Mouse (Mus musculus) lung, embryonic 15.5 days (tissue): ENCODE measurements around the gene Fermt2. TPM values are rescaled to one million over a fixed set of nuclear protein-coding genes. Genes with fewer than 3 reads are reported as not detected.

Source experiments
- ATAC-seq: fragments of 200-750 bp; cut with Nextera tagmentation; 2 replicates; pipeline ENCODE4 v1.8.0; 2017; ENCODE audit warnings: moderate number of reproducible peaks, borderline replicate concordance; ENCODE audit not compliant: low FRiP score, low TSS enrichment; ENCODE audit errors: extremely low read depth
- H3K27ac ChIP-seq: fragments of 300-500 bp; sonication (generic); 2 replicates; pipeline ENCODE4 v1.5.1; 2015; ENCODE audit warnings: moderate library complexity, mild to moderate bottlenecking, inconsistent platforms
- H3K27me3 ChIP-seq: fragments of 300-500 bp; sonication (generic); 2 replicates; pipeline ENCODE4 v1.6.1; 2015; ENCODE audit warnings: inconsistent platforms
- H3K36me3 ChIP-seq: fragments of 300-500 bp; sonication (generic); 2 replicates; pipeline ENCODE4 v1.6.1; 2015; ENCODE audit warnings: inconsistent platforms
- H3K4me1 ChIP-seq: fragments of 300-500 bp; sonication (generic); 2 replicates; pipeline ENCODE4 v1.6.1; 2015; ENCODE audit warnings: inconsistent platforms
- H3K4me2 ChIP-seq: fragments of 300-500 bp; sonication (generic); 2 replicates; pipeline ENCODE4 v1.6.1; 2015; ENCODE audit warnings: inconsistent platforms, mild to moderate bottlenecking, moderate library complexity
- H3K4me3 ChIP-seq: fragments of 300-500 bp; sonication (generic); 2 replicates; pipeline ENCODE4 v1.5.1; 2015; ENCODE audit warnings: mild to moderate bottlenecking, inconsistent platforms
- H3K9ac ChIP-seq: fragments of 300-500 bp; sonication (generic); 2 replicates; pipeline ENCODE4 v1.6.1; 2015; ENCODE audit warnings: inconsistent platforms
- H3K9me3 ChIP-seq: fragments of 300-500 bp; sonication (generic); 2 replicates; pipeline ENCODE4 v1.6.1; 2016; ENCODE audit warnings: inconsistent platforms
- WGBS: fragments of 180-500 bp; shearing (Covaris S2); methylation state at CpG from one replicate; pipeline ENCODE4 v1.1.7; 2015; 5-methylcytosine and 5-hydroxymethylcytosine counted together
- polyA plus RNA-seq: library from polyadenylated mRNA; unstranded; fragments of >200 nt; fragmentation: Nextera tagmentation; extraction: Ambion mirVana; gene quantifications from 2 replicates; pipeline ENCODE4 v1.2.1, GENCODE M21; 2015

The Fermt2 gene
- polyA plus RNA-seq, 1 experiment from 2014 or later = 239 TPM

- H3K4me3 ChIP-seq = no peak overlapping the region
- H3K36me3 ChIP-seq = peaks cover 76% of the 10 kb centered on the region
- H3K4me2 ChIP-seq = no peak overlapping the region
- no peak overlapping the region for H3K27ac ChIP-seq
- WGBS = 91% methylated on average over 6 of the region's 6 CpGs
- ATAC-seq = no peak
- H3K4me1 ChIP-seq = peaks cover 24% of the 10 kb centered on the region
- no peak overlapping the region for H3K9ac ChIP-seq
- no peaks in the 10 kb centered on the region for H3K27me3 ChIP-seq
- H3K9me3 ChIP-seq = no peaks in the 10 kb centered on the region
These were observed 68.0 kb downstream of the Fermt2 start for GRCm38 (mm10) chr14:45461945-45462344.

GRCm38 (mm10) chr14:45460491-45460890 is 69.4 kb downstream of the Fermt2 start:
- Histone ChIP-seq H3K27ac (no peak overlapping the region), H3K9me3 (no peaks in the 10 kb centered on the region), H3K9ac (no peak overlapping the region), H3K4me1 (peaks cover 37% of the 10 kb centered on the region), H3K36me3 (peaks cover 63% of the 10 kb centered on the region), H3K27me3 (no peaks in the 10 kb centered on the region), H3K4me2 (no peak overlapping the region), H3K4me3 (no peak overlapping the region)
- WGBS = 90% methylated on average over 10 of the region's 10 CpGs
- no peak for ATAC-seq

DNA sequence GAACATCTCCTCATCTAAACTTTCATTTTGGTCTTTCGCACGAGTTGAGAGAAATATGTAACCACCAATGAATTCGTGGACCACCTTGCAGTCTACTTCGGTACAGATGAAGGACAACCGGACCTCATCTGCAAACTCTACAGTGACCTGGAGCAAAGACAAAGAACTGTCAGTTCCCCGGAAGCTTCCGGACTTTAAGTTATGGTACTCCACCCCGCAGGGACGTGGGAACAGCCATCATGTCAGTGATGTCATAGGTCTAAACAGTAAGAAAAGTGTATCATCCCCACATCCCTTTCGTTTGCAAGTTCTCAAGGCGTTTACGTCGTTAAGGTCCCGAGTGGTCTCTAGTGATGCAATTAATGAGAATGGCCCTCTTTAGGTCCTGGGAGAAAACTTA is 70.0 kb downstream of the Fermt2 start:
- H3K27me3 ChIP-seq = no peaks in the 10 kb centered on the region
- no peak overlapping the region for H3K4me3 ChIP-seq
- H3K9ac ChIP-seq = no peak overlapping the region
- peaks cover 60% of the 10 kb centered on the region for H3K36me3 ChIP-seq
- H3K4me1 ChIP-seq = peaks cover 40% of the 10 kb centered on the region
- H3K9me3 ChIP-seq = no peaks in the 10 kb centered on the region
- ATAC-seq = no peak
- WGBS = 89% methylated on average over 14 of the region's 14 CpGs
- H3K27ac ChIP-seq = no peak overlapping the region
- H3K4me2 ChIP-seq = no peak overlapping the region

GRCm38 (mm10) chr14:45457003-45457402 is 72.9 kb downstream of the Fermt2 start:
- 59% methylated on average over 9 of the region's 9 CpGs for WGBS
- Histone ChIP-seq H3K27ac (peak overlapping the region; percentile 77), H3K36me3 (peaks cover 40% of the 10 kb centered on the region), H3K27me3 (no peaks in the 10 kb centered on the region), H3K4me1 (peaks cover 52% of the 10 kb centered on the region), H3K4me2 (no peak overlapping the region), H3K4me3 (no peak overlapping the region), H3K9ac (no peak overlapping the region), H3K9me3 (no peaks in the 10 kb centered on the region)
- no peak for ATAC-seq

DNA sequence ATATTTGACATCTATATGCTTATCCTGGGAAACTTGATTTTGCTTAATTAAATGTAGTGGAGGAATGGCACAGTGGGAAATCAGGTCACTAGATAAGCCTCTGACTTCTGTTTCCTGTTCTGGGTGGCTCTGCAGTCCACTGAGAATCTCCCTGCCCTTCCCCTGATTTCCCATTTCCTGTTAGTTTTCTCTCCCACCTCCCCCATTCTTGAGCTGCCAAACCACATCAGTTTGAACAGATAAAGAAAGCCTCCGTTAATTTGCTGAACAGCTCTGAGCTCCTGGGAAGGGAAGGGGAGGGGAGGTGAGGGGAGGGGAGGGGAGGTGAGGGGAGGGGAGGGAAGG is 73.4 kb downstream of the Fermt2 start:
- no peaks in the 10 kb centered on the region for H3K27me3 ChIP-seq
- H3K4me2 ChIP-seq = no peak overlapping the region
- peaks cover 35% of the 10 kb centered on the region for H3K36me3 ChIP-seq
- no peak overlapping the region for H3K4me3 ChIP-seq
- no peak for ATAC-seq
- WGBS = 0% methylated on average over 1 of the region's 1 CpGs
- H3K9ac ChIP-seq = no peak overlapping the region
- H3K4me1 ChIP-seq = peaks cover 56% of the 10 kb centered on the region
- no peaks in the 10 kb centered on the region for H3K9me3 ChIP-seq
- H3K27ac ChIP-seq = peak overlapping the region; percentile 87

DNA sequence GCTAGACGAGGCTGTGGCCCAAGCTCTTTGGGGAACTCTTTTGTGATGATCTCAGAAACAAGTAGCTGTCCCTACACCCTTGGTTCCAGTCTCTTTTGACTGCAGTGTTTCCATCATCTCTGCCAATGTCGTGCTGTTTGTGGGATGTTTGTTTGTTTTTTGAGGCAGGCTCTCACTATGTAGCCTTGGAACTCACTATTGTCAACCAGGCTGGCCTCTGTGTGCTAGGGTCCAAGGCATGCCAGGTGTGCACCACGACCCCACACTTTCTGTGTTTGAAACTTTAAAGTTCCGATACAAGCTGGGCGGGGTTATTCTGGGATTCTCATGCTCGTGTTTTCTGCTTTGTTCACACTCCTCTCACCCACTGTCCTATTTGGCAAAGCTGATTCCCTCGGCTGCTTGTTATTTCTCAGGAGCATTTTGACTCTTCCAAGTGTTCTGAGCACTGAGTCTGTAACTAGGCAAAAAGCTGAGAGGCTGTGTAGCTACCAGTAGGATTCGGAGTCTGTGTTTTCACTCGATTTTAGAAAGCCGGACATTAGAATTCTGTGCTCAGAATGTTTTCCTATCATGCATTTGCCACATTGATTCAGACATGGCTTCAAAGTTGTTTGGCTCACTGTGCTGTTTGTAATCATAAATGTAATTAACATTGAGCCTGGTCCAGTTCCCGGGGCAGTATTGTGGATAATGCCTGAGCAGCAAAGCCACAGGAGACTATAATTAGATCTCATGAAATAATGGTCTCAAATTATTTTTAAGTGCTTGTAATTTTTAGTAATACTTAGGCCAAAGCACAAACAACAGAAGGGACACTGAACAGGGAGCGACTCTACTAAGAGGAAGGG is 74.0 kb downstream of the Fermt2 start:
- Histone ChIP-seq H3K4me3 (no peak overlapping the region), H3K27me3 (no peaks in the 10 kb centered on the region), H3K9me3 (no peaks in the 10 kb centered on the region), H3K27ac (peak overlapping the region; percentile 87), H3K36me3 (peaks cover 30% of the 10 kb centered on the region), H3K4me1 (peaks cover 58% of the 10 kb centered on the region), H3K9ac (no peak overlapping the region), H3K4me2 (no peak overlapping the region)
- WGBS = 43% methylated on average over 12 of the region's 12 CpGs
- no peak for ATAC-seq

- no peak overlapping the region for H3K4me2 ChIP-seq
- no peak overlapping the region for H3K4me3 ChIP-seq
- H3K36me3 ChIP-seq = peaks cover 12% of the 10 kb centered on the region
- ATAC-seq = peak; percentile 66
- no peak overlapping the region for H3K9ac ChIP-seq
- H3K4me1 ChIP-seq = peaks cover 58% of the 10 kb centered on the region
- H3K27me3 ChIP-seq = no peaks in the 10 kb centered on the region
- peak overlapping the region; percentile 87 for H3K27ac ChIP-seq
- H3K9me3 ChIP-seq = no peaks in the 10 kb centered on the region
- WGBS = 47% methylated on average over 5 of the region's 5 CpGs
These were observed 76.2 kb downstream of the Fermt2 start for GRCm38 (mm10) chr14:45453538-45454233.

DNA sequence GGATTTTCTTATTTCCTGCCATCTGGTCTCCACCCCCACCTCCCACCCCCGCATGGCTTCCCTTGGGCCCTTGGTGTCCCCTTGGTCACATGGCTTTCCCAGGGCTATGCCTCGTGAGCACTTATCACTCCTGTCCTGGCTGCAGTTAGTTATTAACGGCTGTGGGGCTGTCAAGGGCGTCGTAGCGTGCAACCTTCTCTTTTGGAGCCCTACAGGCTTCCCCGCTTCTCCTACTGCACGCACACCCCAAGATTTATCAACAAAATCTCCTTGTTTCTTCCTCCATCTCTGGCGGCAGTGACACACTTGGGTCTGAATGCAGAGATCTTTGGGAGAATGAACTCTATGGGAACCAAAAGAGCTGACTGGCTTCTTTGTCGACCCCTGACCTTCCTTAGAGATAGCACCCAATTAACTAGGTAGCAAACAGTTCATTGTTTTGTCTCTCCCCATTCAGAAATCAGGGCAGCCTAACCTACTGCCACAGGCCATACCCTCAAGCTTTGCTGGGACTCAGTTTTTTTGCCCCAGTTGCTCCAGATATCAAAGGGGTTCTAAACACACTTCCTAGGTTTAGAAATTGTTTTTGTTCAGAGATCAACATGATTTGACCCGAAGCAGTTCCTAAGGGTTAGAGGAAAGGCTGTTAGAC is 76.9 kb downstream of the Fermt2 start:
- H3K36me3 ChIP-seq = peaks cover 5% of the 10 kb centered on the region
- 5% methylated on average over 11 of the region's 11 CpGs for WGBS
- H3K27ac ChIP-seq = peak overlapping the region; percentile 87
- H3K4me2 ChIP-seq = peak overlapping the region; percentile 13; the same call in 1 of the 2 replicates
- H3K27me3 ChIP-seq = no peaks in the 10 kb centered on the region
- H3K4me3 ChIP-seq = no peak overlapping the region
- H3K9me3 ChIP-seq = no peaks in the 10 kb centered on the region
- H3K4me1 ChIP-seq = peaks cover 58% of the 10 kb centered on the region
- H3K9ac ChIP-seq = no peak overlapping the region
- ATAC-seq = peak; percentile 53

DNA sequence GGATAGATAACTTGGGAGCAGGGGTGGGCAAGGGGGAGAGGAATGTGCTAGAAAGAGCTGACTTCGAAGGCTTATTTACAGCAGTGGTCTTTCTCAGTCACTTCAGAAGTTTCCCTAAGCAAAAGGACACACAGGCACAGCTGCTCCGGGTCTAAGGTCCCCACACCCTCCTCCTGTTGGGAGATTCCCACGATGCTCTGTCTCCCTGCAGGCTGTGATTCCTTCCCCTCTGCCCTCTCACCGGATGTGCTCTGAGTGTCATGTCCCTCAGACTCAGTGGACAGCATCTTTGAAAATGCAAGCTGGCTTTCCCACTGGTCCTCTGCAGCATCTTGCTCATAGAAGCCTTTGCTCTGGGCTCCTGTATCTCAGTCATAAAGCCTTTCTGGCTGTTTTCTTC is 77.8 kb downstream of the Fermt2 start:
- Histone ChIP-seq H3K9me3 (no peaks in the 10 kb centered on the region), H3K27me3 (no peaks in the 10 kb centered on the region), H3K4me3 (no peak overlapping the region), H3K4me2 (no peak overlapping the region), H3K4me1 (peaks cover 52% of the 10 kb centered on the region), H3K9ac (no peak overlapping the region), H3K27ac (peak overlapping the region; percentile 87), H3K36me3 (no peaks in the 10 kb centered on the region)
- 23% methylated on average over 4 of the region's 4 CpGs for WGBS
- peak; percentile 53; the same call in 1 of the 2 replicates for ATAC-seq

DNA sequence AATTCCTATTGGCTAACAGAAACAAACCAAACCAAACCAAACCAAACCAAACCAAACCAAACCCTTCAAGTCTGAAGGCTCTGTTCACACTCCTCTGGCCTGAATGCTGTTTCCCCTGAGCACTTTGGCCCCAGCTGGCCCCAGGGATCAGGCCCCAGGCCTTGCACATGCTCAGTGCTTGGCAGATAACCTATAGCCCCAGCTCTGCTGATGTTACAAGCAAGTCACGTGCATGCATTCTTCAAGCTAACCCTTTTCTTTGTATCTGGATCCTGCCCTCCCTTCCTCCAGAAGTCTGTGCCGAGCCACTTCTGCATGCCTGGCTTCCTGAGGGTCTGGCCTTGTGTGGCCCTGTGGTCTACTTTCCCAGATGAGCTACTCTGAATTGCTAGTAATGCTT is 78.8 kb downstream of the Fermt2 start:
- ATAC-seq = no peak
- Histone ChIP-seq H3K36me3 (no peaks in the 10 kb centered on the region), H3K4me2 (no peak overlapping the region), H3K27ac (peak overlapping the region; percentile 67; the same call in 1 of the 2 replicates), H3K4me1 (peaks cover 50% of the 10 kb centered on the region), H3K9me3 (no peaks in the 10 kb centered on the region), H3K27me3 (no peaks in the 10 kb centered on the region), H3K4me3 (no peak overlapping the region), H3K9ac (no peak overlapping the region)
- 26% methylated on average over 2 of the region's 2 CpGs for WGBS

- Histone ChIP-seq H3K27me3 (no peaks in the 10 kb centered on the region), H3K4me1 (peaks cover 28% of the 10 kb centered on the region), H3K27ac (no peak overlapping the region), H3K4me3 (no peak overlapping the region), H3K9ac (no peak overlapping the region), H3K4me2 (no peak overlapping the region), H3K9me3 (no peaks in the 10 kb centered on the region), H3K36me3 (no peaks in the 10 kb centered on the region)
- 24% methylated on average over 3 of the region's 3 CpGs for WGBS
- no peak; the same call in 1 of the 2 replicates for ATAC-seq
These were observed 83.1 kb downstream of the Fermt2 start for GRCm38 (mm10) chr14:45446777-45447176.

GRCm38 (mm10) chr14:45445445-45445844 is 84.5 kb downstream of the Fermt2 start:
- H3K4me2 ChIP-seq = no peak overlapping the region
- 52% methylated on average over 12 of the region's 12 CpGs for WGBS
- H3K36me3 ChIP-seq = no peaks in the 10 kb centered on the region
- no peak for ATAC-seq
- H3K9ac ChIP-seq = no peak overlapping the region
- peaks cover 25% of the 10 kb centered on the region for H3K4me1 ChIP-seq
- H3K9me3 ChIP-seq = no peaks in the 10 kb centered on the region
- no peak overlapping the region for H3K4me3 ChIP-seq
- no peak overlapping the region for H3K27ac ChIP-seq
- no peaks in the 10 kb centered on the region for H3K27me3 ChIP-seq
